Mouse (Mus musculus): ENCODE data around the gene Dffa.
"Not testable (repeated sequence)": the region's sequence is repeated elsewhere in the genome, so short reads cannot be mapped to it uniquely, and the experiment has no call there.

Gene Dffa

DNA sequence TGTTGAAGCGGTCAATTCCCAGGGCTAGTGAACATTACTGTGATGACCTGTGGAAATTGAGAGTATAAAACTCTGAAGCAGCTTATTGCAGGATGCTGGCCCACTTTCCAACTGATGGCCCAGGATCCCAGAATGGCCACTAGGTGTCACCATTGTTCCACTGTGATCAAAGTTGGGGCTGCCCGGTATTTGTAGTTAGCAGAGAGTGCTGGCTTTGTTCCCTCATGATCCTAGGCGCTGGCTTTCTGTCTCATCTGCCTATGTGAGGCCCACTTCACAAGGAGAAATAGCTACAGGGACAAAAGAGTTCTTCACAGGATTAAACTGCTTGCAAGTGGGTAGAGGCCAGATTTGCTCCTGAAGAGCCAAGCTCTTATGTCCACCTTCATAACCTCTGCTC is 40.5 kb downstream of the Dffa start:
- in situ Hi-C loops (cut with MboI, MseI) = loop anchor here (5.0 to 10.0 kb wide), 2 partner anchors 400 to 403 kb away; no protein-coding TSS in a partner anchor

DNA sequence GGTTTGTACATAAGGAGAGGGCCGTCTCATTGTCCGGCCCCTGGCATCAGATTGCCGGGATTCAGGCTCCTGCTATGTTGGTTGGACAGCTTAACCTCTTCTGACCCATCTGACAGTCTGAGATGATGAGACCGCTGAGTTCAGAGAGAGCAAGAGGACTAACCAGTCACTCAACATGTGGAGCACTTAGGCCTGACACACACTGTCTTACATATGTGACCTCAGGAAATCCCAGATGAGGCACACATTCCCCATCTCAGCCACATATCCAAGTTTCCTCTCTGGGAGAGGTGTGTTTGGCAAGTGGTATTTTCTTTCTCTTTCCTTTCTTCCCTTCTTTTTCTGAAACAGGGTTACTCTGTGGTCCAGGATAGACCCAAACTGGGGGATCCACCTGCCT is 41.2 kb downstream of the Dffa start:
- in situ Hi-C loops (cut with MboI, MseI) = loop anchor here (5.0 to 10.0 kb wide), 2 partner anchors 37 to 400 kb away; no protein-coding TSS in a partner anchor

DNA sequence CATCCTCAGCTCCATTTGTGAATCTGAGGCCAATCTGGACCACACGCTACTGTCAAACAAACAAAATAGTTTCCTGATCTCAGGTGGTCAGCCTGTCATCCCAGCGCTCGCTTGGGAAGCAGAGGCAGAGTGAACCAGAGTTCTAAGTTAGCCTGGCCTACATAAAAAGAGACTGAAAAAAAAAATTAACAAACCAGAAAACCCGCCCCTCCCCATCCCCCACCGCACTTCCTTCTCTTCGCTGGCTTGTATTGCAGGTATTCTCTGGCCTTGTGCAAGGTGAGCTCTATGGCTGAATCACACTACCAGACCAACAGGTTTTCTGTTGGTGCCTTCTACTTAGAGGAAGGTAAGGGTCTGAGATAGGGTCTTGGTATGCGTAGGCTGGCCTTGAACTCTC is 43.6 kb downstream of the Dffa start:
- in situ Hi-C loops (cut with MboI, MseI) = loop anchor here (5.0 to 10.0 kb wide), 2 partner anchors 35 to 397 kb away; no protein-coding TSS in a partner anchor

DNA sequence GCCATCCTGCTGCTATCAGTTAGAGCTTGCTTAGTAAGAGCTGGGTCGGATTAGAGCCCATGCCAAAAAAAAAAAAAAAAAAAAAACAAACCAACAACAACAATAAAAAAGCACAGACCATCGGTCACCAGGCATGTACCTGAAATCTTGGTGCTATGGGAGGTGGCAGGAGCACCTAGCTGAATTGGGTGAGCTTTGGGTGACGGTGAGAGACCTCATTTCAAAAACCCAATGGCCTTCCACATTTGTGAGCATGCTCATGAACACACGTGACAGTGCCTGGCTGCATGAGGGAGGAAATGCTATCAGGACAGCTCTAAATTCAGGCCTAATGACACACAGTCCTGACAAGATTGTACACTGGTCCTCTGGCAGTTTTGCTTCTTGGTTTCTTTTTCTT is 44.1 kb downstream of the Dffa start:
- in situ Hi-C loops (cut with MboI, MseI) = loop anchor here (5.0 to 10.0 kb wide), 2 partner anchors 34 to 397 kb away; no protein-coding TSS in a partner anchor

DNA sequence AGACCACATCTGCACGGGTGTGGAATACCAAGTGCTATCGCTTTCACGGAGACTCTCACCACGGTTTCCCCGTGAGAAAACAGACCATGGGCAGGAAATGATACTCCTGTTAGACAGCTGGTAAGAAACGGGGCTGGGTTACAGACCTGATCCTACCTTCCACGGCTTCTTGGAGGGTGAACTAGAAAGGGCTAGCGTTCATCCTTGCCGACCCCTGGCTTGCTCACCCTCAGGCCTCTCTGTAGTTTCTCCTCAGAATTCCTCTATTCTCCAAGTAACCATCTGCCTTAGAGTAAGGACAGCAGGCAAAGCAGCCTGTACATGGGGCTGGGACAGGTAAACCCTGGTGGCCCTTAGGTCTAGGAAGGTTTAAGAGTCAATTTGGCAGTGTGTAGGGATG is 45.2 kb downstream of the Dffa start:
- in situ Hi-C loops (cut with MboI, MseI) = loop anchor here (5.0 to 10.0 kb wide), 2 partner anchors 33 to 396 kb away; no protein-coding TSS in a partner anchor

DNA sequence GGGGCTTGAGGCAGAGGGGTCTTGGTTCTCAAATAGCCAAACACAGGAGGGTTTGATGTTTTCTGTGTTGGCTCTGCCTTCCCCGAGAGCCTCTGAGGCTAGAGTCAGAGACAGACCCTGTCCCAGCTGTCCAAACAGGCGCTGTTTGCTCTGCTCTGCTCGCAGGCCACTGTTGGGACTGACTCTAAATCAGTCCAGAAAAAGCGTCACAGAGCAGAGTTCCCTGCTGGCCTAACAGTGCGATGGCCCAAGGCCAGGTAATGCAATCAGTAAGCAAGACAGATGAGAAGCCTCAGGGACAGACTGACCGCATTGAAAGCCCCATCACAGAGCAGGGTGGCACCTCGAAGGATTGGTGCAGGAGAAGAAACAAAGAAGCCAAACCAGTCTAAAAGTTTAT is 45.7 kb downstream of the Dffa start:
- in situ Hi-C loops (cut with MboI, MseI) = loop anchor here (5.0 to 10.0 kb wide), 2 partner anchors 33 to 395 kb away; no protein-coding TSS in a partner anchor

DNA sequence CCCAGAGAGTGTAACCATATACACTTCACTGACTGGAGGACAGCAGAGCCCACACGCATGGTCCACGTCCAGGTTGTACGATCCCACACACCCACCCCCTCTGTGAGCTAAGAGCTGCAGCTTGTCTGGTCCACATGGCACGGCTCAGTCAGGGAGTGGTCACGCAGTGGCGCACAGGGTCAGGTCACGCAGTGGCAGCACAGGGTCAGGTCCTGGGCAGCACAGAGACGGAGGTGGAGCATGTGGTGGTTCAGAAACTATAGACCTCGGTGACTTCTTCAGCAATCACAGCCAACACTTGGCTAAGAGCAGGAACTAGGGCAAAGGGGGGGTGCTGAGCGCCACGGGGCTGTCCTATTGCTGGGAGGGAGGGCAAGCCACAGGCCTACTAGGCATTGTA is 46.3 kb downstream of the Dffa start:
- in situ Hi-C loops (cut with MboI, MseI) = no loop called here

DNA sequence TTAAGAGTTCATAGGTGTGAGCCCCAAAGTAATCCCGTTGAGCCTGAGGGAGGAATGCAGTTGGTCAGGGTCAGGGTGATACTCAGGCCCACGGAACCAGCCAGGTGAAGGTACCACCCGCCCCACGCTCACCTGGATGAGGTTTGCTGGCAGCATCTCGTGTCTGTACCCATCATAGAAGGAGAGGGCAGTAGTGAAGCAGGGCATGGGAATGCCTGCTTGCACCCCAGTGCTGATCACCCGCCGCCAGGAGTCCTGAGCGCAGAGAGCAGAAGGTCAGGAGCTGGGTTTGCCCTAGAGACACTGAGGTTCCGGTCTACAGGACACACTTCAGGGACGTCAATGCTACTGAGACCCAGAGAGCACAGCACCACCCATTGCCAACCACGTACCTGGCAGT is 46.8 kb downstream of the Dffa start:
- in situ Hi-C loops (cut with MboI, MseI) = no loop called here

DNA sequence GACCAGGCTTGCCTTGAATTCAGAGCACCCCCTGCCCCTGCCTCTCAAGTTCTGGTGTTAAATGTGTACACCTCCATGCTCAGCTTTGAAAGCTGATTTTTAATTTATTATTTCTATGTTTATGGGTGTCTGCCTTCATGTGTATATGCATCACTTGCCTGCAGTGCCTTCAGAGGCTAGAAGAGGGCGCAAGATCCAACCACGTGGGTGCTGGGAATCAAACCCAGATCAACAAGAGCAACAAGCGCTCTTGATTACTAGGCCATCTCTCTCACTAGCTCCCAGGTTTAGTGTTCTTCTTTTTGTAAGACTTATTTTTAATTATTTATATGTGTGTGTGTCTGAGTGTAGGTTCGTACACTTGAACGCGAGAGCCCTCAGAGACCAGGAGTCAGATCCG is 50.9 kb downstream of the Dffa start:
- in situ Hi-C loops (cut with MboI, MseI) = no loop called here

DNA sequence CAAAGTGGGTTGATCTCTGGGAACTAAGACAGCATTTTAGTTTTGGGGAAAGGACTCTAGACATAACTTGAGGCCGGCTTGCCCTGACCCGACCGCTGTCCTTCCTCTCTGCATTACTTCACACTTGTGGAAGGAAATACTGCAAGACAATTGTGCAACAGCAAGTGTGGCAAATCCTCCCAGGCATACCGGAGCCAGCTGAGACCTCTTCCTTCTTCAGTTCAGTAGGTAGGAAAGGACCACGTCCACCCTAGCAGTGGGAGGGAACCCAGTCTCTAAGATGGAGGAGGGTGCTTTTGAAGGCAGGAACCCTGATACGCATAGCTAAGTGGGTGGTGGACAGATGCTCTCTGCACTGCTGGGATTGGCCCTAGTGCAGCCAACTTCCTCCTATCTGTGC is 51.8 kb downstream of the Dffa start:
- in situ Hi-C loops (cut with MboI, MseI) = no loop called here

DNA sequence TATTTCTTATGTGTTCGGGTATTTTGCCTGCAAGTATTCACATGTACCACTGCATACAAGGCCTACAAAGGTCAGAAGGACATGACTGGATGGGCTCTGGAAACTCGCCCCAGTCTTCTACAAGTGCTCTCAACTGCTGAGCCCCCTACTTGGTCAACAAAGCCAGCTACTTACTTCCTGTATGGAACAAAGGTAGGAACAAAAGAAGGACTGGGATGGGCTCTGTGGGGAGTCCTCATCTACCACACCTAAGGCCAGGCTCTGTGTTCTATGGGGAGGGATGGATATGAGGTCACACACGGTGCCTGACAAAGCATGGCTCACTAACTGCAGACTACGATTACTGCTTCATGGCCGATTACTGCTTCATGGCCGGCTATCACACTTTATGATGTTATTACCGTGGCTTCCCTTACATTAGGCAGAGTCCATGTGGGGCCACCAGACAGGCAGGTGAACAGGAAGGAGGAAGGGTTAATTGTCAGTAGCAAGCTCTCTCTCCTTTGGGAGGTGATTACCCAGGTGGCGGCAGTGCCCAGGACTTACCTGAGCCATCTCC is 53.5 kb downstream of the Dffa start:
- in situ Hi-C loops (cut with MboI, MseI) = no loop called here

DNA sequence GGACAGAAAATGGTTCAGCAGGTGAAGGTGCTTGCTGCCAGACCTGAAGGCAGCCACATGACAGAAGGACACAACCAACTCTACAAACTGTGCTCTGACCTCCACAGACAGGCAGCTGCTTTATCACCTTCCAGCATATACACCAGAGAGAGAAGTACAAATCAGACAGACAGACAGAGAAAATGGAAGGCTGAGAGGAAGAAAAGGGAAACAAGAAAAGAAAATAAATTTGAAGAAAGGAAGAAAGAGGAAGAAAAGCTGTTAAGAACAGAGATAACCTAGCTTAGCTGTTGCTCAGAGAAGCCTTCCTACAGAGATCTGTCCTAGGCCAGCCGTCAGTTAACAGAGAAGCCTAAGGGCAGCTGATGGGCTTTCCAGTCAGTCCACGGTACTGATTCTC is 55.3 kb downstream of the Dffa start:
- in situ Hi-C loops (cut with MboI, MseI) = no loop called here

DNA sequence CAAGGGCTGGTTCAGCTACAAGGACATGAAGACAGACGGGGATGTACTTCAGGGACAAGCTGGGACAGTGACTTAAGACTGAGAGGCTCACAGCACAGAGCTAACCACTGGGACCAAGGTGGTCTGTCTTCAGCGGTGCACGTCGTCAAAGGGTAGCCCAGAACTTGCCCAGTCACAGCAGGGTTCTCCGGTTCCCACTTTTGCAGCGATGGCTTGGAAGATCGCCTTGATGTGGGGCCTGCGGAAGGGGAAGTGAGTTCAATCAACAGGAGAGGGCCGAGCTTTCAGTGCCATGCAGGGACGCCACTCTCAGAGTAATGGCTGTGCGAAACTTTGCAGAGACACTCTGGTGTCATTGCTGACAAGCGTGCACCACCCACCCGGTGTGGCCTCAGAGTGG is 55.9 kb downstream of the Dffa start:
- in situ Hi-C loops (cut with MboI, MseI) = no loop called here

DNA sequence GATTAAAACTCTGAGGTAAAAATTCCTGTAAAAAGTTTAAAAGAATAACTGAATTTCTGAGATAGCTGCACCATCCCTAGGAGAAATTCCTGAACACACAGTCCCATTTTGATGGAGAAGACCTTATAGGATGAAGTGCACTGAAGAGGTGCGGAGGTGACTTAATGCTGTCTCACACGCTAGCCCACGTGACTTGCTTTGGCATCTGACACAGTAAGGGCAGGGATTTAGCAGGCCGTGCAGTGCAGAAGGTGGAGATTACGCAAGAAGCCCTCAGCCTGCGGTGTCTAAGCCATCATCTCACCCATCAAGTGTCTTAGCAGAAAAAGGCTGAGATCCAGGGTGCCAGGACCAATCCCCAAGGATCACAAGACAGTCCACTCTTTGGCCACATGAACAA is 57.2 kb downstream of the Dffa start:
- in situ Hi-C loops (cut with MboI, MseI) = no loop called here

DNA sequence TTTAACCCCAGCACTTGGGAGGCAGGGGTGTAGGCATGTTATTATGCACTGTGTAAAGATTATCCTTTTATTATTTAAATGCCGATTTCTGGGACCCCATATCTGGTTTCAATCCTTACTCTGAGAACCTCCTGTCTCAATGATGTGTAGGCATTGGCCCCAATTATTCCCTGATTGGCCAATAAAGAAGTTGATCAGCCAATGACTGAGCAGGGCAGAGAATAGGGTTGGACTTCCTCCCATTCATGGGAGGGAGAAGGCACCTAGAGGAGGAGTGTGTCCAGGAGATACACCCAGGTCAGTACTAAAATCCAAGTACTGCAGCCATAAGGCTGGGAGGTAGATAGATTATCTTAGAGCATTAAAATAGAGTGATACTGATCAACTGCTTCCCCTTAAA is 59.2 kb downstream of the Dffa start:
- in situ Hi-C loops (cut with MboI, MseI) = no loop called here

DNA sequence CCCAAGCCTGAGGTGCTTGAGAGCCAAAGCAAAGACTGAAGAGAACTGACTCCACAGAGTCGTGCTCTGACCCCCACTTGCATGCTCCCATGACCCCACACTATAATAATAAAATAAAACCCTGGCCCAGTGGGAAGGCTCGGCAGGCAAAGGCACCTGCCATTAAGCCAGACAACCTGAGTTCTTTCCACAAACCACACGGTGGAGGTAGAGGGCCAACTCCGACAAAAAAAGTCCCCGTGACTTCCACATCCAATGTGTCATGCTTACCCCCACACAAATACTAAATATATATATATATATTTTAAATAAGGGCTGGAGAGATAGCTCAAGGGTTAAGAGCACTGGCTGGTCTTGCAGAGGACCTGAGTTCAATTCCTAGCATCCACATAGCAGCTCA is 60.2 kb downstream of the Dffa start:
- in situ Hi-C loops (cut with MboI, MseI) = no loop called here

DNA sequence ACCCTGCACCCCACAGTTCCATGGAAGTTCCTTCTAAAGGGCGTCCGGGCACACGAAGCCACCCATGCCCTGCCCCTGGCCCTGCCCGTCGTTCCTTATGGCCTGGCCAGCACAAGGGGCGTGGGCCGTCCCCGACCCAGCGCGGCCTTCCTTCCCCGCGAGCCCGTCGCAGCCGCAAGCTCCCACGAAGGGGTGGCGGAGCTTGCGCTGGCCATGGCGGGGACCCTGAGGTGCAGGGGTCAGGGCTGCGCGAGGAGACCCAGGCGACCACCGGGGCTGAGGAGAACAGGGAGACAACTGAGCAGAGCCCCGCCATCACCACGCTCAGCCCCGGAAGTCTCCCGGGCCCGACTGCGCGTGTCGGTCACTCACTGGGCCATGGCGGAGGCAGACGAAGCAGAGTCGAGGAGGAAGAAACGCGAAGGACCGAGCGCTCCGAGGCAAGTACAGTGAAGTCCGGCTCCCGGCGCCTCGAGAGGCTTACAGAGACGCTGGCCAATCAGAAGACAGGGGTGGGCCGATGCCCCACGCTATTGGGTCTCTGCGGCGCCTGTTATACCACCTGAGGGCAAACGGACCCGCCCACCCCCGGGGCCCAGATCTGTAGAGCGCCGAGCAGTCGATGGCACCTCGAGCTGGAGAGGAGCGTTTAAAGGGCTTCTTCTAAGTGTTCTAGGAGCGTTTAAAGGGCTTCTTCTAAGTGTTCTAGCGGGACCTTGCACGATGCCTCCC is 62.4 kb downstream of the Dffa start, which contains the start of gene Pgd:
TSS of gene Pgd (minus strand) at position 557 of the 732 bp plus-strand sequence.
- in situ Hi-C loops (cut with MboI, MseI) = no loop called here

DNA sequence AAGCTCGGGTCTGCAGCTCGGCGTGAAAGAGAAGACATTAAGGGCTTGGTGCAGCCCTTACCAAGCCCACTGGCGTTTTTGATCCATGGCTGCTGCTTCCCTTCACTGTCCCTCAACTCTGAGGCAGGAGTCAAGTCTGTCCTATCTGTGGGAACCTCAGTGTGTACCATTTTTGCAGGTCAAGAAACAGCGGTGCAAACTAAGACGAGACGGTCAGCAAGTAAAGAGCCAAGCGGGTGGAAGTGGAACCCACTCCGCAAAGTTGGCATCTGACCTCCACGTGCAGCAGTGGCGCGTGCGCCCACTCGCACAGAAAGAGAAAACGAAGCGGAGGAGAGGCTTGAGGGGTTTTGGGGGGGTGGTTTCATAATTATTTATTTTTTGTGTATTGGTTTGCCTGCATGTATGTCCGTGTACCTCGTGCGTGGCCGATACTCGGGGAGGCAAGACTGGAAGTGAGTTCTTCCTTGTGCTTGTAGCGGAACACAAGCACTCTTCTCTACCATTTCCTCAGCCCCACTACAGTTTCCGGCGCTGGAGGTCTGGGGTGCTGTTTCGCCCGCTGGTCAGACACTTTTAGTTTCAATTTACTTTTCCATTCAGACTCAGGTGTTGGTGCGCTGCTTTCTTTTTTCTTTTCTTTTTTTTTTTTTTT is 63.1 kb downstream of the Dffa start:
- in situ Hi-C loops (cut with MboI, MseI) = no loop called here

DNA sequence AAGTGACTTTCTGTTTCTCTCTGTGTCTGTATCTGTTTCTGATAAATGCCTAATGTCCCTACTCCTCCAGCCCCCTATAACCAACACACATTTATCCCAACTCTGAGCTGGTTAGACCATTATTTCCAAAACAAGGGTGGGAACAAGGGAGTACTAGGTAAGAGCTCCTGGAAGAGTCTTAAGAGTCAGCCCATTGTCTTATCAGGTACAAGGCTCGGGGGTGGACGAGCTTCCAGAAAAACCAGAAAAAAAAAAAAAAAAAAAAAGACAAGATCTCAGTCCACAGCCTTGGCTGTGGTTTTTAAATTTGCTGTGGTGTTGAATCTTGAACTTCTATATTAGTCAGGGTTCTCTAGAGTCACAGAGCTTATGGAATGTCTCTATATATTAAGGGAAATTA is 64.1 kb downstream of the Dffa start:
- in situ Hi-C loops (cut with MboI, MseI) = no loop called here

DNA sequence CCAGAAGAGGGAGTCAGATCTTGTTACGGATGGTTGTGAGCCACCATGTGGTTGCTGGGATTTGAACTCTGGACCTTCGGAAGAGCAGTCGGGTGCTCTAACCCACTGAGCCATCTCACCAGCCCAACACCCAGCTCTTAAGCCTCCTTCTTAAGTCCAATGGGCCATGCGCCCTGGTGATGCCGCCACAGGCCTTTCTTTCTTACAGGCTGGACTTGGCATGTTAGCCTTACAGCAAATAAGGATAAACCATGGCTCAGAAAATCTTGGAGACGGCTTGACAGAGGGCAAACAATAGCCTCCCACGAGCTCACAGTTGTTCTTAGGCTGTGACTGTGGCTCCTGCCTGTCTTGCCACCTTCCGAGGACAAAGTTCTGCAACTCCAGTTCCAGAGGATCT is 66.0 kb downstream of the Dffa start:
- in situ Hi-C loops (cut with MboI, MseI) = not testable (repeated sequence)
